Mouse (Mus musculus) ES-E14 (cell line): ENCODE measurements around the gene Uts2b.

ENCODE experiments used
- ZC3H11A ChIP-seq: IDR thresholded peaks from 2 replicates; pipeline ENCODE4 v1.6.1; 2012; ENCODE audit warnings: low read depth, mild to moderate bottlenecking, inconsistent platforms, low read length, borderline replicate concordance
- ZNF384 ChIP-seq: IDR thresholded peaks from 2 replicates; pipeline ENCODE4 v1.6.1; 2012; ENCODE audit warnings: low read depth, low read length, inconsistent platforms

- no peak for TF ChIP-seq ZNF384
- no peak for TF ChIP-seq ZC3H11A
Observed at GRCm38 (mm10) chr16:27390306-27390705, 20.3 kb upstream of the Uts2b start.
